Mouse (Mus musculus) ES-Bruce4 (cell line): ENCODE results near the gene Arrb1.

Experiments
- CTCF ChIP-seq: IDR thresholded peaks from one replicate; pipeline ENCODE4 v1.8.1; 2011; ENCODE audit warnings: low read depth, low read length
- EP300 ChIP-seq: IDR thresholded peaks from 2 replicates; pipeline ENCODE4 v1.6.1; 2011; ENCODE audit warnings: low read depth, low read length; ENCODE audit not compliant: insufficient read depth
- POLR2A ChIP-seq: IDR thresholded peaks from one replicate; pipeline ENCODE4 v1.8.1; 2011; ENCODE audit warnings: low read length; ENCODE audit not compliant: insufficient read depth

- TF ChIP-seq CTCF (no peak), POLR2A (no peak), EP300 (no peak)
Measured at GRCm38 (mm10) chr7:99632286-99632685, 97.0 kb downstream of the Arrb1 start.
